Mouse (Mus musculus) splenic B cell, adult 2 months (primary cell): ENCODE measurements around the gene Pgr.
A peak's percentile ranks its signal among the peaks of the same experiment; 100 is the strongest.

Experiments
- DNase-seq: peaks from one replicate; pipeline ENCODE4 v3.0.0-alpha.2; 2011; ENCODE audit warnings: low read depth, low spot score
- H3K27me3 ChIP-seq: 2 replicates; pipeline ENCODE4 v1.6.1; 2012; ENCODE audit warnings: mild to moderate bottlenecking, low read length, moderate library complexity, mixed read lengths; ENCODE audit not compliant: control insufficient read depth, poor library complexity, insufficient read depth, severe bottlenecking
- H3K36me3 ChIP-seq: 2 replicates; pipeline ENCODE4 v1.6.1; 2012; ENCODE audit warnings: mild to moderate bottlenecking, low read length, moderate library complexity, mixed read lengths; ENCODE audit not compliant: control insufficient read depth, poor library complexity, insufficient read depth, severe bottlenecking

Pgr gene

DNA sequence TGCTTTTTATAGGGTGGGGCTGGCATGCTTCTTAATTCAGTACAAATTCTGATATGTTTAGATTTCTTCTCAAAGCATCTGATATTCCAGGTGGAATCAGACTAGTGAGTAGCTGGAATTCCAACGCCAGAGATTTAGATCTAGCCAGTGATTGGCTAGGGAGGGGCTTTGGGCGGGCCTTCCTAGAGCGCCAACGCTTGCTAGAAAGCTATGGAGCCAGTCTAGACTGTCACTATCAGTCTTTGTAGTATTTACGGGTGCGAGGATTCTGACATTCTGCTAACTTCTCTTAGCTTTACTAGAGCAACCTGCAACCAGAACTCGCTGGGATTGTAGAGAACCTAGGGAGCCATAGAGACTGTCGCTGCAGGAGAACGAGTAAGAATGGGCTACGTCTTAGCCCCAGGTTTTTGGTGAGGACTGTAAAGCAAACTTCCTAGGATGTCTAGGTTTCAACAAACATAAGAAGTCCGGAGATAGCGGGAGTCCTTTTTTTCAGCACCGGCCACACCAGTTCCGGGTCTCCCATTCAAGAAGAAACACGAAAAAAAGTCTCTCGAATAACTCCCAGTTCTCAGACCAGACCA, at the start of gene Pgr:
Pgr (plus strand) TSS at position 218 of the 587 bp plus-strand sequence.
- Histone ChIP-seq H3K36me3 (no peaks in the 10 kb centered on the region), H3K27me3 (no peaks in the 10 kb centered on the region)
- DNase-seq: no peak

DNA sequence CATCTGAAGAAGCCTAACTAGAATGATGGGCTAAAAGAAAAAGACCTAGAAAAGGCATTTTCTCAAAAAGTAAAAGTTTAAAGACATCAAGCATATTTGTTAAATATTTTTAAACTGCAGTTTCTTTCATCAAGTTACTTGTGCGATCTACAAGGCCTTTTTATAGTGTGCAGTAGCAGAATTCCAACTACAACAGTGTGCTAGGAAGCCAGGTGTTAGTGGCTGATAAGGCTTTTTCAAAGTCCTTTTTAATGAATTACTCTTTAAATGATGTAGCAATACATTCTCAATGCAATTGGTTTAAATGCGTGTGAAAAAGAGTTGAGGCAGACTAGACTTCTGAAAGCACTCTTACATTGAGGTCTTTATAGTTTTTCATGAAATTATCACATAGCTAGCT, 42.2 kb upstream of the Pgr start:
- no peaks in the 10 kb centered on the region for H3K36me3 ChIP-seq
- DNase-seq: no peak
- H3K27me3 ChIP-seq: no peaks in the 10 kb centered on the region

DNA sequence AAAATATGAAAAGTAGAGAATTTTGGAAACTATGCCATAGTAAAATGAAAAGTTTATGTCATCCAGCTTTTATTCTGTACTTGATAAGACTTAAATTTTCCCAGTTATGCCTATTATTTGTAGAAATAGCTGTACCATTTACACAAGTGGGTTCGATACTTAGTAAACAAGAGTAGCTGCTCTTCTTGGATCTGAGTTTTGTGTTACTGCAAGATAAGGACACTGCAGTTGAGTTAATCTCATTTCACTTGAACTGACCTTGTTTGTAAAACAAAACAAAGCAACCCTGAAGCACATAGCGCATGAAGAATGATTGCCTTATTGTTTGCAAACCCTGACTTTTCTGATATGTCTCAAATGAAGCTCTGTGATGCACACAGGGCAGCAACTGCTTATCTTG, 31.1 kb upstream of the Pgr start:
- Histone ChIP-seq H3K27me3 (no peaks in the 10 kb centered on the region), H3K36me3 (no peaks in the 10 kb centered on the region)
- DNase-seq: no peak

DNA sequence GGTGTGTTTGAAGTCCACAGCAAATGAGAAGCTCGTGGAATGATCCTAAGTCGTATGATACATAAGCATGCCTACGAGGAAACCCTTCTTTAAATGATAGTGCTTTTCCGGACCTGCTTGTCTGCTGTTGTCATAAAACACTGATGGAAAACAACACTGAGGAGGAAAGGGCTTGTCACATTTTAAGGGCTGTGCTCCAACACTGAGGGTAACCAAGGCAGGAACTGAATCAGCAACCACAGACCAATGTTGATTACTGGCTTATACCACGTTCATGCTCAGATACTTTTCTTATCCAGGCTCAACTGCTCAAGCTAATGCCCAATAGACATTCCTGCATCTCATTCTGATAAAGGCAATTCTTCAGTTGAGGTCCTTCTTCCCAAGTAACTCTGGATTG, 4.4 kb upstream of the Pgr start:
- Histone ChIP-seq H3K36me3 (no peaks in the 10 kb centered on the region), H3K27me3 (no peaks in the 10 kb centered on the region)
- no peak for DNase-seq

DNA sequence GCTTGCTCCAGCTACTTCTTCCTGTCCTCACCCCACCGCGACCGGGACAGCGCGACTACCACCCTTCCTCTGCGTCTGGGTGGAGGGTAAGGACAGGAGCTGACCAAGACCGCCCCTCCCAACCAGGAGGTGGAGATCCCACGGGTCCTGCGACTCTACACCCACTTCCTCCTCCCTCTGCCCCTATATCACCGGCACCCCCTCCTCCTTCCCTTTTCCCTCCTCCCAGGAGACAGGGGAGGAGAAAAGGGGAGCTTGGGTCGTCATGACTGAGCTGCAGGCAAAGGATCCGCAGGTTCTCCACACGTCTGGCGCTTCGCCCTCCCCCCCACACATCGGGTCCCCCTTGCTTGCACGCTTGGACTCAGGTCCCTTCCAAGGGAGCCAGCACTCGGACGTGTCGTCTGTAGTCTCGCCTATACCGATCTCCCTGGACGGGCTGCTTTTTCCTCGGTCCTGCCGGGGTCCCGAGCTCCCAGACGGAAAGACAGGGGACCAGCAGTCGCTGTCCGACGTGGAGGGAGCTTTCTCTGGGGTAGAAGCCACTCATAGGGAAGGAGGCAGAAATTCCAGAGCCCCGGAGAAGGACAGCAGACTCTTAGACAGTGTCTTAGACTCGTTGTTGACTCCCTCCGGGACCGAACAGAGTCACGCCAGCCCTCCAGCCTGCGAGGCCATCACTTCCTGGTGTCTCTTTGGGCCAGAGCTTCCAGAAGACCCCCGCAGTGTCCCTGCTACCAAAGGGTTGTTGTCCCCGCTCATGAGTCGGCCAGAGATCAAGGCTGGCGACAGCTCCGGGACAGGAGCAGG, 775 bp downstream of the Pgr start:
- DNase-seq: no peak
- Histone ChIP-seq H3K27me3 (no peaks in the 10 kb centered on the region), H3K36me3 (no peaks in the 10 kb centered on the region)

DNA sequence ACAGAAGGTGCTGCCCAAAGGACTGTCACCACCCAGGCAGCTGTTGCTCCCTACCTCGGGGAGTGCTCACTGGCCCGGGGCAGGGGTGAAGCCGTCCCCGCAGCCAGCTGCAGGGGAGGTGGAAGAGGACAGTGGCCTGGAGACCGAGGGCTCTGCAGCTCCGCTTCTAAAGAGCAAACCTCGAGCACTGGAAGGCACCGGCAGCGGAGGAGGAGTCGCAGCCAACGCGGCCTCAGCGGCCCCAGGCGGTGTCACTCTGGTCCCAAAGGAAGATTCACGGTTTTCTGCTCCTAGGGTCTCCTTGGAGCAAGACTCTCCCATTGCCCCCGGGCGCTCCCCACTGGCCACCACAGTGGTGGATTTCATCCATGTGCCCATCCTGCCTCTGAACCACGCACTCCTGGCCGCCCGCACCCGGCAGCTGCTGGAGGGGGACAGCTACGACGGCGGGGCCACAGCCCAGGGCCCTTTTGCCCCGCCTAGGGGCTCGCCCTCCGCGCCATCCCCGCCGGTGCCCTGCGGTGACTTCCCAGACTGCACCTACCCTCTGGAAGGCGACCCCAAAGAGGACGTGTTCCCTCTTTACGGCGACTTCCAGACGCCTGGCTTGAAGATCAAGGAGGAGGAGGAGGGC, 1.5 kb downstream of the Pgr start:
- no peaks in the 10 kb centered on the region for H3K36me3 ChIP-seq
- H3K27me3 ChIP-seq: no peaks in the 10 kb centered on the region
- DNase-seq: no peak

DNA sequence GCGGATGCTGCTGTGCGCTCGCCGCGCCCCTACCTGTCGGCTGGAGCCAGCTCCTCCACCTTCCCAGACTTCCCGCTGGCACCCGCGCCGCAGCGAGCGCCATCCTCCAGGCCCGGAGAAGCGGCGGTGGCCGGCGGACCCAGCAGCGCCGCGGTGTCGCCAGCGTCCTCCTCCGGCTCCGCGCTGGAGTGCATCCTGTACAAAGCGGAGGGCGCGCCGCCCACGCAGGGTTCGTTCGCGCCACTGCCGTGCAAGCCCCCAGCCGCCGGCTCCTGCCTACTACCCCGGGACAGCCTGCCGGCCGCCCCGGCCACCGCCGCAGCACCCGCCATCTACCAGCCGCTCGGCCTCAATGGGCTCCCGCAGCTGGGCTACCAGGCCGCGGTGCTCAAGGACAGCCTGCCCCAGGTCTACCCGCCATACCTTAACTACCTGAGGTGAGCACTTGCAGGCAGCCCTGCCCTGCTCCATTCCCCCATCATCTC, 2.1 kb downstream of the Pgr start:
- no peak for DNase-seq
- H3K36me3 ChIP-seq: no peaks in the 10 kb centered on the region
- H3K27me3 ChIP-seq: no peaks in the 10 kb centered on the region

DNA sequence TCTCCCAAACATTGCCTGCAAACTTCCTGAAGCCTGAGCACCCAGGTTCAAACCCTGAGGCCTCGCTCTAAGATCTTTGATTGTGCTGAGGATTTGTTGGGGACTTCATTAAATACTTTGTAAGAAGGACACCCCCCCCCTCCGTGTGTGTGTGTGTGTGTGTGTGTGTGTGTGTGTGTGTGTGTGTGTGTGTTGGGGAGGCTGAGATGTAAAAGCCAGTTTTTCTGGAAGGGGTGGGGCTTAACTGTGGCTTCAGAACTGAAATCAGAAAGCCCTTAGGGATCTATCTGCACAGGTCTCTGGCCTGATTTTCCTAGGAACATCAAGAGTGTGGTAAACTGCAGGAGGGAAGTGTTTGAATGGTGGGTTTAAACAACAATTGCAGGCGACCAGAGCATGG, 2.6 kb downstream of the Pgr start:
- no peak for DNase-seq
- Histone ChIP-seq H3K36me3 (no peaks in the 10 kb centered on the region), H3K27me3 (no peaks in the 10 kb centered on the region)

DNA sequence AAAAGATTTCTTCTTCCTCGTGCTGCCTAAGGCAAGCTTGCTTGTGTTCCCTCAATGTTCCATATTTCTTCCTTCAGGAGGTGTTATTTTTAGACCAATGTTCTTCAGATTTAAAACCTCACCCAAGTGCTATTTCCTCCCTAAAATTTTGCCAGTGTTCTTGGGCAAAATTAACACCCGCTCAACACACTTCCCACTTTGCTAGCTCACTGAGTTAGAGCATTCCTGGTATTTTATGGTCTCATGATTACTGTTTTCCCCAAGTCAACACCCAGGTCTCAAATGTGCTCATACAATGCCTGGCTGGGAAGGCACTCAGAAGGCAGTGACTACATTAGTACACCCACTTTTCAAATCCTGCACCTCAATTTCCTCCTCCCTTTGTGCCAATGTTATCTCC, 27.9 kb downstream of the Pgr start:
- H3K27me3 ChIP-seq: no peaks in the 10 kb centered on the region

DNA sequence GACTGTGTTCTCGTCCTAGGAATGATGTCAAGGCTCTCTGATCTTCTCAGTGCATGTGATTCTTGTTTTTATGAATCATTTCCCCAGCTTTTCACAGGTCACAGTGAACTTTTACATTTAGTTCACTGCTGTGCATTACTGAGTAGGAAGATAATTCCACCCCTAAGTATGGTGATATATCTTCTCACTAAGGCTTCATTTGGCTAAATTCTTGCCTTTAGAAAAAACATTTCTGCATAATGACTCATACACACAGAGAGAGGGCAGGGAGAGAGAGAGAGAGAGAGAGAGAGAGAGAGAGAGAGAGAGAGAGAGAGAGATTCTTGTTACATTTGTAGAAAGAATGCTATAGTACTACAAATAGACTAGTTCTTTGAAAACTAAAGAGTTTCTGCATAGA, 38.1 kb downstream of the Pgr start:
- no peak for DNase-seq
- Histone ChIP-seq H3K27me3 (no peaks in the 10 kb centered on the region), H3K36me3 (no peaks in the 10 kb centered on the region)

More for the DNA sequence above, 27.9 kb downstream of the Pgr start:
- no peak for DNase-seq
- H3K36me3 ChIP-seq: no peaks in the 10 kb centered on the region

DNA sequence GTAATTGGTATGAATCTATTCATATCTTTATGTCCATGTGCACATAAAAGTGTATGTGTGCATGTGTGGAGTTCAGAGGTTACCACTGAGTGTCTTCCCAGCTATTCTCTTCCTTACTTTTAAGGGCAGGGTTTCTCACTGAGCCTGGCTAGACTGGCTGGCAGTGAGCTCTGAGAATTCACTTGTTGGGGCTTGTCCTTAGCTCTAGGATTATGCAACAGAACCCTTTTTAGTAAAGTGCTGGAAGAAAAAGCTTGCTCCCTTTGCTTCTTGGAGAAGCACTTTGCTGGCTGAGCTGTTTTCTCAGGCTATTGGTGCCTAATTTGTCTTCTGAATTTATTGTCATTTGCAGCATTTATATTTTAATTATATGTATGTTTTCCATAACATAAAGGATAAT, 53.7 kb downstream of the Pgr start:
- DNase-seq: no peak
- Histone ChIP-seq H3K27me3 (no peaks in the 10 kb centered on the region), H3K36me3 (no peaks in the 10 kb centered on the region)

DNA sequence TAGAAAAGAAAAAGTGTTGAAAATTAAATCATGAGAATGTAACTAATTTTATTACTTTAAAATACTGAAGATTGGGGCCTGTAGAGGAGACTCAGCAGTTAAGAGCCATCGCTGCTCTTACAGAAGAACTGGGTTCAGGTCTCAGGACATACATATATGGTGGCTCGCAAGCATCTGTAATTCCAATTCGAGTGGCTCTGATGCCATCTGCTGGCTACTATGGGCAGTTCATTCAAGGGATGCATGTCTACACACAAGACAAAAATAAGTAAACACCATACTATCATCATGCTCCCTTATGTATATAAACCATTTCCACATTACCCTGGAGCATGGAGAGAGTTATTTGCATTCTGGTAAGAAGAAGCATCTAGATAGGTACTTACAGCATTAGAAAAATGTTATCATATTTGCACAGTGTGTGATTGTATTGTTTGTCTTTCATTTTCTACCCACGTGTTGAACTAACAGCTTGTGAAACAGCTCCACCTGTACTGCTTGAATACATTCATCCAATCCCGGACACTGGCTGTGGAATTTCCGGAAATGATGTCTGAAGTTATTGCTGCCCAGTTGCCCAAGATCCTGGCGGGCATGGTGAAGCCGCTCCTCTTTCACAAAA, 65.0 kb downstream of the Pgr start:
- no peaks in the 10 kb centered on the region for H3K36me3 ChIP-seq
- no peaks in the 10 kb centered on the region for H3K27me3 ChIP-seq
- peak; percentile 28 for DNase-seq

DNA sequence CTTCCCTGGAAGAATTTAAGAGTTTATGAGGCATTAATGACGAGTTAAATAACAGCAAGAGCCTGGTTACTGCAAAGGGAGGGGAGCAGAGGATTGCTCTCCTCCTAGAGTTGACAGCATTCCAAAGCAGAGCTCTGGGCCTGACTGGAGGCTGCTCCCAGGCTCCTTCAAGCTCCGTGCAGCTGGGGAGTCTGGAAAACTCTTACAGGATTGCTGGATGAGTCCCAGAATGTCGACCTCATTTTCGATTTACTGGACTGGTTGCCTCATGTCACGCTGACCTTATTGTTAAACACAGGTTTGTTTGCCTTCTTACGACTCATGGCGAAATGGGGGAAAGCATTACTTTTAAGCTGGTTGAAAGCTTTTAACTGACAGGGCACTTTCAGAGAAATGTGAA, 70.6 kb downstream of the Pgr start:
- Histone ChIP-seq H3K27me3 (no peaks in the 10 kb centered on the region), H3K36me3 (no peaks in the 10 kb centered on the region)
- no peak for DNase-seq

DNA sequence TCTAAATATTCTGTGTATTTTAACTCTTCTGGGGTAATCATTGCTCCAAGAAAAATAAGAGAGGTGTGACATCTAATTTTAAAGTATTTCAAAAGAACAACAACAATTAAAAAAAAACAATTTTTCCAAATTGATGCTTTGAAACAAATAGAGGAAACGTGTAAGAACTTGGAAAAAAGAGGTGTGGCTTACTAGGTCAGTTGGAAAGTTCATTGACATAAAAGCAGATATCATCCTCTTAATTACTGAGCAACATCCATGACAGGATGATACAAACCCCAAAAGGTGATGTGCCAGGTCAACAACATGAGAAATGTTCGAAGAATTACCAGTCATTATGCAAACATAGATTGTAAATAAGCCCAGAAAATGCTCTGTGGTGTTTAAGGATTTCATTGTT, 71.9 kb downstream of the Pgr start, which contains the start of gene Gm16485:
Gm16485 (plus strand) TSS at position 301 of the 400 bp plus-strand sequence.
- Histone ChIP-seq H3K27me3 (no peaks in the 10 kb centered on the region), H3K36me3 (no peaks in the 10 kb centered on the region)
- no peak for DNase-seq

DNA sequence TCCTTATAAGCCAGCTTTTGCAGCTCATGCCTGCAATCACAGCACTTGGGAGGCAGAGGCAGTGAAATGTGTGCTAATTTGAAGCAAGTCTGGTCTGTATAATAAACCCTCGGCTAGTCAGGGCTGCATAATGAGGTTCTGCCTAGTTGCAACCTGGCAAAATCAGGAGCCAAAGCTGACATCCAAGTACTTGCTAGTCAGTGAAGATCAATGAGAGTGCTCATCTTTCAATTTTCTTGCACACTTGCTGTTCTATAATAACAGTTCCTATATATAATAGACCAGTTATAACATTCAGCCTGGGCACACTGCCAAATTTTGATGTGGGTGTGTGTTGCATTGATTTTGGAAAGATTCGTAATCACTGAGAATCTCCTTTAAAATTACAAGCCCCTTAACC, 78.1 kb downstream of the Pgr start:
- no peak for DNase-seq
- H3K36me3 ChIP-seq: no peaks in the 10 kb centered on the region

More for the DNA sequence above, 78.1 kb downstream of the Pgr start:
- no peaks in the 10 kb centered on the region for H3K27me3 ChIP-seq
